Mouse (Mus musculus) C2C12 (cell line): ENCODE data around the gene Acbd3.

Experiments
- CEBPB ChIP-seq: IDR thresholded peaks from one replicate; pipeline ENCODE4 v1.6.1; 2011; ENCODE audit warnings: low read depth, mild to moderate bottlenecking, control low read depth, moderate library complexity
- CTCF ChIP-seq: IDR thresholded peaks from one replicate; pipeline ENCODE4 v1.5.1; 2011; ENCODE audit not compliant: control insufficient read depth, insufficient read depth, insufficient read length
- FOSL1 ChIP-seq: IDR thresholded peaks from one replicate; pipeline ENCODE4 v1.8.0; 2011; ENCODE audit warnings: mild to moderate bottlenecking, low read length; ENCODE audit not compliant: poor library complexity, insufficient read depth, severe bottlenecking
- MAX ChIP-seq: IDR thresholded peaks from one replicate; pipeline ENCODE4 v1.6.1; 2011; ENCODE audit warnings: mild to moderate bottlenecking, control low read depth
- MYOG ChIP-seq: IDR thresholded peaks from one replicate; pipeline ENCODE4 v1.6.1; 2011; ENCODE audit not compliant: control insufficient read depth, insufficient read length; ENCODE audit errors: extremely low read depth
- USF1 ChIP-seq: IDR thresholded peaks from one replicate; pipeline ENCODE4 v1.6.1; 2011; ENCODE audit warnings: low read depth, mild to moderate bottlenecking, control low read depth, moderate library complexity

DNA sequence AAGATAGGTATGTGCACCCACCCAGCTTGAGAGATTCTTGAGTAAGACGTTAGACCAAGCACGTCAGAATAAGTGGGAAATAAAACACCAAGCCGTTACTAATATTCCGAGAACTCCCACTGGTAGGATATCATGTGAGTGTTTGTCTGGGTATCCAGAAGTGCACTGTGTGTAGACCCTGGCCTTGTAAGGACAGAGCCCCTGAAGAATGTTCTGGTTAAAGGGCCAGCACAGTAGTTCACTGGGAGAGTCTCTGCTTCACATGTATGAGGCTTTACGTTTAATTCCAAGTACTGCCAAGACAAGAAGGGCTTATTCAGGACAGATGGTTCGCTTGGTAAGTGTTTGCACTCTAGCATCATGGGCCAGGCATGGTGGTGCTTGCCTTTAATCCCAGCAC, 6.4 kb upstream of the Acbd3 start:
- TF ChIP-seq MYOG, result no peak
- TF ChIP-seq CTCF, result no peak
- no peak for TF ChIP-seq USF1
- TF ChIP-seq CEBPB, result no peak
- no peak for TF ChIP-seq MAX
- no peak for TF ChIP-seq FOSL1
